Mouse (Mus musculus) limb, embryonic 13.5 days (tissue): ENCODE data around the gene Ubqln4. TPM values are rescaled to one million over a fixed set of nuclear protein-coding genes. Genes with fewer than 3 reads are reported as not detected.

Experiments
- ATAC-seq: fragments of 200-750 bp; cut with Nextera tagmentation; 2 replicates; pipeline ENCODE4 v1.8.0; 2017; ENCODE audit warnings: low read depth, moderate number of reproducible peaks, moderate TSS enrichment; ENCODE audit not compliant: low FRiP score
- H3K27ac ChIP-seq: fragments of 300-500 bp; sonication (generic); 2 replicates; pipeline ENCODE4 v1.5.1; 2015; ENCODE audit warnings: inconsistent platforms, mild to moderate bottlenecking, moderate library complexity
- H3K27me3 ChIP-seq: fragments of 300-500 bp; sonication (generic); 2 replicates; pipeline ENCODE4 v1.6.1; 2015; ENCODE audit warnings: mild to moderate bottlenecking, inconsistent platforms
- H3K36me3 ChIP-seq: fragments of 300-500 bp; sonication (generic); 2 replicates; pipeline ENCODE4 v1.6.1; 2015; ENCODE audit warnings: inconsistent platforms, mild to moderate bottlenecking, moderate library complexity
- H3K4me1 ChIP-seq: fragments of 300-500 bp; sonication (generic); 2 replicates; pipeline ENCODE4 v1.6.1; 2015; ENCODE audit warnings: inconsistent platforms
- H3K4me2 ChIP-seq: fragments of 300-500 bp; sonication (generic); replicated peaks from 2 replicates; pipeline ENCODE4 v1.6.1; 2015; ENCODE audit warnings: inconsistent platforms, mild to moderate bottlenecking, moderate library complexity
- H3K4me3 ChIP-seq: fragments of 300-500 bp; sonication (generic); 2 replicates; pipeline ENCODE4 v1.5.1; 2015; ENCODE audit warnings: moderate library complexity, mild to moderate bottlenecking, inconsistent platforms
- H3K9ac ChIP-seq: fragments of 300-500 bp; sonication (generic); 2 replicates; pipeline ENCODE4 v1.6.1; 2015; ENCODE audit warnings: mild to moderate bottlenecking, inconsistent platforms
- H3K9me3 ChIP-seq: fragments of 300-500 bp; sonication (generic); 2 replicates; pipeline ENCODE4 v1.6.1; 2016; ENCODE audit warnings: inconsistent platforms
- WGBS: fragments of 180-500 bp; shearing (Covaris S2); methylation state at CpG from one replicate; pipeline ENCODE4 v1.1.7; 2015; 5-methylcytosine and 5-hydroxymethylcytosine counted together
- polyA plus RNA-seq: library from polyadenylated mRNA; unstranded; fragments of >200 nt; fragmentation: Nextera tagmentation; extraction: Ambion mirVana; gene quantifications from 2 replicates; pipeline ENCODE4 v1.2.1, GENCODE M21; 2015

Gene Ubqln4
- polyA plus RNA-seq, 1 experiment from 2014 or later: 48.2 TPM

DNA sequence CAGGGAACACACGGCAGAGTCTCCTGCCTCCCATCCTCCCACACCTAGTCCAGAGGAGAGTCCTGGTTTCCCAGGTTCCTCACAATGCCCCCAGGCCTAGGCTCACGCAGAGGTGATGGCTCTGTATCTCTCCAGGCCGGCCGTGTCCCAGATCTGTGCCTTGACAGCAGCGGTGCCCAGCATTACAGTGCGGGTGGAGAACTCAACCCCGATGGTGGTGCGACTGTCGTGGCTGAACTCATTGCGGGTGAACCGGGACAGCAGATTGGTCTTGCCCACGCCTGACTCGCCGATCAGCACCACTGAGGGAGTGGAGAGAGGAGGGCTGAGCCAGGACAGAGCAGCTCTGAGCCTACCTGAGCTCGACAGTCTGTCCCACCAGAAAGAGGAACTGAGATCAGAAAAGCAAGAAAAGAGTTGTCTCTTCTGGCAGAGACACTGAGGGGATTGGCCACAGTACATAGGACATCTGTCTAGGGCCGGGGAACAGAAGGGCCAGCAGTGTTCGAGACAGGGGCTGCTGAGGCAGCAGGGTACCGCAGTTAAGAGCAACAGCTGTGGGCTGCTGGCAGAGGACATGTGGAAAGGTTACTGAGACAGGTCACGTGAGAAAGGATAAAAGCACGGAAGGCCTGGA lies 8.5 kb upstream of the Ubqln4 start:
- Histone ChIP-seq H3K9me3 (no peaks in the 10 kb centered on the region), H3K4me1 (peaks cover 21% of the 10 kb centered on the region), H3K4me3 (no peak overlapping the region), H3K9ac (no peak overlapping the region), H3K4me2 (no peak overlapping the region), H3K27me3 (no peaks in the 10 kb centered on the region), H3K36me3 (peaks cover 14% of the 10 kb centered on the region), H3K27ac (no peak overlapping the region)
- ATAC-seq: no peak
- WGBS: 53% methylated on average over 20 of the region's 20 CpGs

DNA sequence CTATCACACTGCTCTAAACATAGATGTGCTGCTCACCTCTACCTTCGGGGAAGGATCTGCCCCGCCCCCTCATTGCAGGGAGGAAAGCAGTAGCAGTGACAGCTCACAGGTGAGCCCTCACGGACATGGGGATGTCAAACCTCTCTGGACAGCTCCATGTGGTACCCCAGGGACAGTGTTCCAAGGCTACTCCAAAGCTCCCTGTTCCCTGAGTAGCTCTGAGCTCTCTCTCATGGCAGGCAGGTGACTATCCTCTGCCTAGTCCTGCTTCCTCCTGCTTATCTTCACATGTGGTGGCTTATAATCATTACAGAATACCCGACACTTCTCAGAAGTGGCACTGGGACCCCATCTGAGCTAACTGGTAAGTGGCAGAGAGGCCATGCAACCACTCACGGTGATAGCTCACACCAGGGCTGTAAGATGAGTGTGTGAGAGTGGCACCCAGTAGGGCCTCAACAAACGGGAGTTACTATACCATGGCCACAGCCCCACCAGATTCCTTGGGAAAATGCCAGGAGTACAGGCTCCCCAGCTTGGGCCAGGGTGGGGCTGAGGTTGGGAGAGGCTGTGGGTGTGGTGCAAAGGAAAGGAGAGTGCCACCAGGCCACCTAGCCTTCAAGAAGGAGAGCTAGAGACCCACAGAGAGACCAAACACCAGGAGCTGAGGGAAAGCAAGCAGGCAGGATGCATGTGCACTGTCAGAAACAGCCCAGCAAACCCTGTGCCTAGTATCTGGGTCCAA lies 6.7 kb upstream of the Ubqln4 start:
- no peak for ATAC-seq
- no peaks in the 10 kb centered on the region for H3K9me3 ChIP-seq
- H3K4me1 ChIP-seq: peaks cover 18% of the 10 kb centered on the region
- no peak overlapping the region for H3K27ac ChIP-seq
- no peak overlapping the region for H3K9ac ChIP-seq
- no peaks in the 10 kb centered on the region for H3K36me3 ChIP-seq
- no peak overlapping the region for H3K4me3 ChIP-seq
- H3K4me2 ChIP-seq: no peak overlapping the region
- 70% methylated on average over 6 of the region's 6 CpGs for WGBS
- H3K27me3 ChIP-seq: no peaks in the 10 kb centered on the region

DNA sequence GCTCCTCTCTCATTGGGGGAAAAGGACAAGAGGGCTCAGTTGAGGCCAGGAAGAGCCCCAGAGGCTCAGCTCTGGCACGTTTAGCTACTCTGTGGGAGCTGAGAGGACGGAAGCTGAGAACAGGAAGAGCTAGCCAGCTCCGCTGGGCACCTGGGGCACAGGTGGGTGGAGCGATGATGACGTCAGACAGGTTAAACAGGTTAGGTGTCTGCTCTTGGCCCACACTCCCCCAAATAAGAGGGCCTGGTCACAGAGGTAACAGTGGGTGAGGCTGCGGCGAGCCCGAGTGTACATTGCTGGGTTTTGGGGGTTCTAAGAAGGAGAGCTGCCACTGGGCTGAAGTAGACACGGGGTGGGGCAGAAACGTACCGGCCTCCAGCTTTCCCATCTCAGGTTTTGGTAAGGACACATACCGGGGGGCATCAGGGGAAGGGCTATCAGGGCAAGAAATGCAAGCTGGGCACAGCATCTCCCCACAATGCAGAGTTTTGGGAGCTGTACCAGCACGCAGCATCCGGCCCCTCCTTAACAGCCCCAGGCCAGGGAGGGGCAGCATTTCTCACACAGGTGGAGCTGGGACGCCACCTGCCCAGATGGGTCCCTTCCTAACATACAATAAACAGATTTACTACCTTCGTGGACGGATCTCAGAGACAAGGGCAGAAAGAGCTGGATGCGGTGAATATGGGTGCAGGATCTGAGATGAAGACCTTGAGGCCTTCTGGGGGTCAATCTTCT lies 5.2 kb upstream of the Ubqln4 start, which contains the start of gene Rab25:
Gene Rab25 (minus strand): TSS at position 121 of the 738 bp plus-strand sequence.
- 46% methylated on average over 18 of the region's 18 CpGs for WGBS
- ATAC-seq: no peak
- Histone ChIP-seq H3K4me3 (no peak within 1 kb of the TSS), H3K36me3 (no peaks in the 10 kb centered on the region), H3K27ac (no peak within 1 kb of the TSS), H3K9me3 (no peaks in the 10 kb centered on the region), H3K9ac (no peak within 1 kb of the TSS), H3K4me1 (peaks cover 16% of the 10 kb centered on the region), H3K27me3 (no peaks in the 10 kb centered on the region), H3K4me2 (0 out of 2 replicates have a peak within 1 kb of the TSS, but pooled peaks have one; percentile 9)

DNA sequence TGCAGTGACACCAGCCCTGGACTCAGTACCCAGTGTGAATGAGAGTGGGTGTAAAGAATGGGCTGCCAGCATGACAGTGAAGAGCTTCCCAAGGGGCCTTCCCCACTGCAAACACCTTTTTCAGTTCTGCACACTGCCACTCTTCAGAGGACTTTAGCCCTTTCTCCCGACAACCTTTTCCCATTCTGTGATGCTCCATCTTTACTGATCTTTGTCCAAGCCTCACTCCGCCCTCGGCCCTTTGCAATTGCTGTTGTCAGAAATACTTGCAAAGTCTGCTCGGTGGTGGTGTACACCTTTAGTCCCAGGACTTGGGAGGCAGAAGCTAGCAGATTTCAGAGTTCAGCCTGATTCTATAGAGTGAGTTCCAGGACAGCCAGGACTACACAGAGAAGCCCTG lies 2.0 kb upstream of the Ubqln4 start:
- peak overlapping the region; percentile 92 for H3K4me3 ChIP-seq
- peak overlapping the region; percentile 81 for H3K4me2 ChIP-seq

DNA sequence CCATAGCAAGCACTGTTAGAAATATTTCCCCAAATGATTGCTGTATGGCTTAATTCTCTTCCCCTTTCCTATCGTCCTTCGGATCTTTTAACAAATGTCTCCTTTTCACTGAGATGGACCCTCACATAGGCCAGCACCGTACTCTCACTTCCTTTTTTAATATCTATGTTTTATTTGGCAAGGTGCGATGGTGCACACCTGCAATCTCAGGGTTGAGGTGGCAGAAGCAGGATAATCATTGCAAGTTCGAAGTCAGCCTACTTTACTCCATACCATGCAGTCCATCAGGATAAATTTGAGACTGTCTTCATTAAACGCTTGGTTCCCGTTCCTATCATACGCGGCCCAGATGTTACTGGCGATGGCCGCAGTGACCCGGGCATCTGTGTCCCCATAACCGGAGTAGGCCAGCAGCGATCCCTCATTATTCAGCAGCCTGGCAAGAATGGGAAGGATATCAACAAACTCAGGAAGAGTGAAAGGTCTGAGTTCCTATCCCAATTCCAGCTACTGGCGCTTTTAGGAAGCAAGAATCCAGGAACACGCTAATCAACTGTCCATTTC lies 1.4 kb upstream of the Ubqln4 start:
- Histone ChIP-seq H3K27ac (peak overlapping the region; percentile 95), H3K9me3 (no peaks in the 10 kb centered on the region), H3K4me1 (peaks cover 26% of the 10 kb centered on the region), H3K36me3 (peaks cover 18% of the 10 kb centered on the region), H3K27me3 (no peaks in the 10 kb centered on the region), H3K4me2 (peak overlapping the region; percentile 81), H3K4me3 (peak overlapping the region; percentile 92), H3K9ac (peak overlapping the region; percentile 77)
- WGBS: 22% methylated on average over 16 of the region's 16 CpGs
- ATAC-seq: no peak

More for the DNA sequence above, 2.0 kb upstream of the Ubqln4 start:
- Histone ChIP-seq H3K9ac (peak overlapping the region; percentile 77), H3K9me3 (no peaks in the 10 kb centered on the region), H3K36me3 (peaks cover 12% of the 10 kb centered on the region), H3K27ac (no peak overlapping the region), H3K4me1 (peaks cover 26% of the 10 kb centered on the region), H3K27me3 (no peaks in the 10 kb centered on the region)
- 89% methylated on average over 4 of the region's 4 CpGs for WGBS
- ATAC-seq: no peak

DNA sequence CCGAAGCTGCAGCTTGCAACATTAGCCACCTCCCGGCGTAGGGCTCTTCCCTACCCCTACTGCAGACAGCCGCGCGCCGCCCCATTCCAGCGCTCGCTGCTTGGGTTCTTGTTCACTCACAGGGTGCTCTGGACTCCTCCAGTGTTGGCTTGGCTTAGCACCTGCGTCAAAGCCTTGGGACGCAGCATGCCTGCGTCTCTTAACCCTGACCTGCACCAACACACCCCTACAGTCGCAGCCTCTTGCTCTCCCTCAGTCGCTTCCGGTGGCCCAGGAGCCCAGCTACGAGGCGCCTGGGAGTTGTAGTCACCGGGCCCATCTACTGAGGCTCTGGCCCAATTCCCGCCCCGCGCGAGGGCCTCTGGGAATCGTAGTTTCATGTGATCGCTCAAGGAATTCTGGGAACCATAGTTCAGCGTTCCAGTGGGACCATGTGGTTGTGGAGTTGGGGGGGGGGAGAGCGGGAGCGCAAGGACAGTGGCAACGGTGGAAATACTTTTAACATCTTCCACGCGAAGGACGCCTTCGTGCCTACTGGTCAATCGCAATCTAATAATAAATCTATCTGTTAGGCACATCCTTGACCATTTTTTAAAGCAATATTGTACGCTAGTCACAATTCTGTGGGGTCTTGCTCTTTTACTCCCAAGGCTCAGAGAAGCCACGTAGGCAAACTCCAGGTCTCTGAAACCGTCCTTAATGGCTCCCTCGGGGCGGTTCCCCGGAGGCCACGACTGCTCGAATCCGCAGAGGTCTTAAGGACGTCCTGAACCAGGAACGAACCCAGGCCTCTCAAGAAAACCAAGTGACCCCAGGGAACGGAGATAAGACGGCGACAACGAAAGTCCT lies 658 bp upstream of the Ubqln4 start, which contains the start of gene Lamtor2:
Gene Lamtor2 (minus strand): TSS at position 399 of the 849 bp plus-strand sequence.
- under 1% methylated on average over 48 of the region's 48 CpGs for WGBS
- ATAC-seq: peak; percentile 90
- Histone ChIP-seq H3K9me3 (no peaks in the 10 kb centered on the region), H3K4me3 (peak within 1 kb of the TSS; percentile 92), H3K4me1 (peaks cover 26% of the 10 kb centered on the region), H3K36me3 (peaks cover 24% of the 10 kb centered on the region), H3K4me2 (peak within 1 kb of the TSS; percentile 81), H3K27me3 (no peaks in the 10 kb centered on the region), H3K9ac (peak within 1 kb of the TSS; percentile 94), H3K27ac (peak within 1 kb of the TSS; percentile 95)

DNA sequence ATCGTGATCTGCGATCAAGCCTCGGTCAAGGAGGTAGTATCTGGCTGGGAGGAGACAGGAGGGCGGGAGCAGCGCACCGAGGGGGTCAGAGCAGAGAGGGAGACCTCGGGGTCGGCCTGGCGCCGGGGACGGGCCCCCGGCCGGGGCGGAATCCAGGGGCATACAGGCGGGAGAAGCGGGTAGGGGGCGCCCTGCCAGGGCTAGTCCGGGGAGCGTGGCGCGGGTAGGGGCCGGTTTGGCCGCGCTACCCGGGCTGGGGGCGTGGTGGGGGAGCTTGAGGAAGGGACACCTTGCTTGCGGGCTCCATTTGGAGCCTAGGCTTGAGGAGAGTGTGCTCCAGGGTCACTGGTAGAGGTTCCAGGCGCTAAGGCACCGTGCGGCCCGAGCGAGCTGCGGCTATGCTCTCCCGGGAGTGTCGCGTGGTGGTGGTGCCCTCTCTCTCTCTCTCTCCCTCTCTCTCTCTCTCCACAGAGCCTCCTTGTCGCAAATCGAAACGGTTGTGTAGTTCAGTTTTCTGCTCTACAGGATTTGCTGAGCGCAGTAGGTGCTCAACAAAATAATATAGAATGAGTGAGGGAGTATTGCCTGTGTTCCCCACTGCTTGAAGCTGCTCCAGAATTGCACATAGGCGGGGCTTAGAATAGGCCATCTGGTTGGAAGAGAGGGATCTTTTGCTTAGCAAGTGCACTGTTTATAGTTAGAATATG lies 475 bp downstream of the Ubqln4 start:
- peak overlapping the region; percentile 92 for H3K4me3 ChIP-seq
- peak overlapping the region; percentile 81 for H3K4me2 ChIP-seq
- peak overlapping the region; percentile 94 for H3K9ac ChIP-seq
- WGBS: under 1% methylated on average over 38 of the region's 41 CpGs
- peaks cover 36% of the 10 kb centered on the region for H3K36me3 ChIP-seq
- H3K27ac ChIP-seq: peak overlapping the region; percentile 95
- H3K9me3 ChIP-seq: no peaks in the 10 kb centered on the region
- H3K27me3 ChIP-seq: no peaks in the 10 kb centered on the region
- H3K4me1 ChIP-seq: peaks cover 26% of the 10 kb centered on the region
- ATAC-seq: peak; percentile 42

DNA sequence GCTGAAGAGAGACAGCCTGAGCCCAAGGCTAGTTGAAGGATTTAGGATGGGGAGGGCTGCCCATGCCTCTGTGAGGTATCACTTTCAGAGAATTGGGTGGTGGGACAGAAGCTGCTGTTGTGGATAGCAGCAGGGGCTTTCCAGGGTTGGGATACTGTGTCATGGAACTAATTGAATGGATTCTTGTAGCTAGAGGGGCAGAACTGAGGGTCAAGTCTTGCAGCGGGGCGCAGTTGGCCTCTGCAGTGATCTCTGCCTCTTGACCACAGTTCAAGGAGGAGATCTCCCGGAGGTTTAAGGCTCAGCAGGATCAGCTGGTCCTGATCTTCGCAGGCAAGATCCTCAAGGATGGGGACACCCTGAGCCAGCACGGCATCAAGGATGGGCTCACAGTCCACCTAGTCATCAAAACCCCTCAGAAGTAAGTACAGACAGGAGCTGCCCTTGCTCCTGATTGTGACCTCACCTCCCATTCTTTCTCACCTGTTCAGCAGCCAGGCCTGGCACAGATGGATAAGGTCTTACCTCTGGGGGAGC lies 1.6 kb downstream of the Ubqln4 start:
- Histone ChIP-seq H3K4me1 (peaks cover 26% of the 10 kb centered on the region), H3K27me3 (no peaks in the 10 kb centered on the region), H3K9me3 (no peaks in the 10 kb centered on the region), H3K9ac (peak overlapping the region; percentile 31), H3K4me3 (no peak overlapping the region; the same call in 1 of the 2 replicates), H3K4me2 (peak overlapping the region; percentile 81), H3K36me3 (peaks cover 47% of the 10 kb centered on the region), H3K27ac (no peak overlapping the region)
- ATAC-seq: no peak
- 85% methylated on average over 5 of the region's 5 CpGs for WGBS

DNA sequence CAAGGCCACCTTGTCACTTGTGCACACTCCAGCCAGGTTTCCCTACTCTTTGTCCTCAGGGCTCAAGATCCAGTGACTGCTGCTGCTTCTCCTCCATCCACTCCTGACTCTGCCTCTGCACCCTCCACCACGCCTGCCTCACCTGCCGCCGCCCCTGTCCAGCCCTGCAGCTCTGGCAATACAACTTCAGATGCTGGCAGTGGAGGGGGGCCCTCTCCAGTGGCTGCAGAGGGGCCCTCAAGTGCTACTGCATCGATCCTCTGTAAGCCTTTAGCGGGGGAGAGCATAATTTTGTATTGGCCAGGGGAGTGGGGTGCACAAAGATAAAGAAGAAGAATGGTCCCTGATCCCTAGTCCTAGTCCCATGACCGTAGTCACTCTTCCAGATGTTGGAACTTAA lies 2.2 kb downstream of the Ubqln4 start:
- 94% methylated on average over 6 of the region's 6 CpGs for WGBS
- no peaks in the 10 kb centered on the region for H3K27me3 ChIP-seq
- no peak for ATAC-seq
- peaks cover 53% of the 10 kb centered on the region for H3K36me3 ChIP-seq
- peak overlapping the region; percentile 81; the same call in 1 of the 2 replicates for H3K4me2 ChIP-seq
- no peak overlapping the region for H3K4me3 ChIP-seq
- peaks cover 26% of the 10 kb centered on the region for H3K4me1 ChIP-seq
- H3K27ac ChIP-seq: no peak overlapping the region
- no peaks in the 10 kb centered on the region for H3K9me3 ChIP-seq
- no peak overlapping the region for H3K9ac ChIP-seq

DNA sequence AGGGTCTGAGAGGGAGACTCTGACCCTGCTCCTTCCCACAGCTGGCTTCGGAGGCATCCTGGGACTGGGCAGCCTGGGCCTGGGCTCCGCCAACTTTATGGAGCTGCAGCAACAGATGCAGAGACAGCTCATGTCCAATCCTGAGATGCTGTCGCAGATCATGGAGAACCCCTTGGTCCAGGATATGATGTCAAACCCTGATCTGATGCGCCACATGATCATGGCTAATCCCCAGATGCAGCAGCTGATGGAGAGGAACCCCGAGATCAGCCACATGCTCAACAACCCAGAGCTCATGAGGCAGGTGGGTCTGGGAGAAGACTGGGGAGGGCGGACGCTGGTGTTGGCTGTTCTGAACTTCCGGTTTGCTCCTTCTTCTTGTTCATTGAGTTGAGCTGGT lies 3.1 kb downstream of the Ubqln4 start:
- ATAC-seq: no peak

More for the DNA sequence above, 3.1 kb downstream of the Ubqln4 start:
- no peaks in the 10 kb centered on the region for H3K9me3 ChIP-seq
- H3K36me3 ChIP-seq: peaks cover 62% of the 10 kb centered on the region
- peaks cover 22% of the 10 kb centered on the region for H3K4me1 ChIP-seq
- H3K4me2 ChIP-seq: no peak overlapping the region
- no peaks in the 10 kb centered on the region for H3K27me3 ChIP-seq
- H3K9ac ChIP-seq: no peak overlapping the region
- WGBS: 92% methylated on average over 8 of the region's 8 CpGs
- H3K27ac ChIP-seq: no peak overlapping the region
- H3K4me3 ChIP-seq: no peak overlapping the region
